Mouse (Mus musculus): Measurements from ENCODE around the gene Zfp398. TPM values are rescaled to one million over a fixed set of nuclear protein-coding genes. Genes with fewer than 3 reads are reported as not detected.
A peak's percentile ranks its signal among the peaks of the same experiment; 100 is the strongest.

The Zfp398 gene
- polyA plus RNA-seq (2015; fragmentation: Nextera tagmentation; extraction: Ambion mirVana): 13.1 and 14.7 TPM in 2 replicates

GRCm38 (mm10) chr6:47835482-47835983, at the start of gene Zfp398:
Gene Zfp398 (plus strand): TSS chr6:47835661.
- H3K4me3 ChIP-seq: peak within 1 kb of the TSS; percentile 94
- peak within 1 kb of the TSS; percentile 78 for H3K4me2 ChIP-seq
- peaks cover 19% of the 10 kb centered on the region for H3K4me1 ChIP-seq
- ATAC-seq: peak; percentile 96
- under 1% methylated on average over 45 of the region's 52 CpGs for WGBS
- no peaks in the 10 kb centered on the region for H3K9me3 ChIP-seq (replicated peaks)
- H3K36me3 ChIP-seq (ENCODE audit: poor library complexity, severe bottlenecking): 0 out of 2 replicates have a peak, but pooled peaks cover 7% of the 10 kb centered on the region
- no peaks in the 10 kb centered on the region for H3K27me3 ChIP-seq
- H3K9ac ChIP-seq: peak within 1 kb of the TSS; percentile 96
- peak within 1 kb of the TSS; percentile 97 for H3K27ac ChIP-seq

GRCm38 (mm10) chr6:47787941-47788736, 47.3 kb upstream of the Zfp398 start:
- WGBS: 2% methylated on average over 18 of the region's 18 CpGs
- H3K4me3 ChIP-seq: peak overlapping the region; percentile 47
- peak; percentile 94 for ATAC-seq
- H3K27ac ChIP-seq: peak overlapping the region; percentile 92
- peaks cover 5% of the 10 kb centered on the region for H3K4me1 ChIP-seq
- peak overlapping the region; percentile 80 for H3K9ac ChIP-seq
- H3K9me3 ChIP-seq (replicated peaks): no peaks in the 10 kb centered on the region
- H3K36me3 ChIP-seq (ENCODE audit: poor library complexity, severe bottlenecking): no peaks in the 10 kb centered on the region
- H3K4me2 ChIP-seq: peak overlapping the region; percentile 58
- H3K27me3 ChIP-seq: no peaks in the 10 kb centered on the region

- no peak for ATAC-seq
- Histone ChIP-seq H3K9me3 (replicated peaks) (no peaks in the 10 kb centered on the region), H3K27ac (peak overlapping the region; percentile 92), H3K9ac (peak overlapping the region; percentile 80), H3K36me3 (ENCODE audit: poor library complexity, severe bottlenecking) (no peaks in the 10 kb centered on the region), H3K27me3 (no peaks in the 10 kb centered on the region), H3K4me3 (peak overlapping the region; percentile 47), H3K4me1 (peaks cover 5% of the 10 kb centered on the region), H3K4me2 (peak overlapping the region; percentile 58)
- WGBS: 43% methylated on average over 3 of the region's 3 CpGs
Measured at GRCm38 (mm10) chr6:47788821-47789220, 46.6 kb upstream of the Zfp398 start.

- Histone ChIP-seq H3K4me2 (no peak overlapping the region), H3K9me3 (replicated peaks) (no peaks in the 10 kb centered on the region), H3K36me3 (ENCODE audit: poor library complexity, severe bottlenecking) (peaks cover 15% of the 10 kb centered on the region), H3K4me1 (peaks cover 8% of the 10 kb centered on the region), H3K27me3 (no peaks in the 10 kb centered on the region), H3K27ac (no peak overlapping the region), H3K9ac (no peak overlapping the region), H3K4me3 (no peak overlapping the region)
- 51% methylated on average over 2 of the region's 2 CpGs for WGBS
- no peak for ATAC-seq
Measured at GRCm38 (mm10) chr6:47790745-47791144, 44.7 kb upstream of the Zfp398 start.

GRCm38 (mm10) chr6:47792533-47792932, 42.9 kb upstream of the Zfp398 start:
- Histone ChIP-seq H3K27ac (no peak overlapping the region), H3K9me3 (replicated peaks) (no peaks in the 10 kb centered on the region), H3K36me3 (ENCODE audit: poor library complexity, severe bottlenecking) (peaks cover 31% of the 10 kb centered on the region), H3K4me3 (no peak overlapping the region), H3K9ac (no peak overlapping the region), H3K4me2 (no peak overlapping the region), H3K27me3 (no peaks in the 10 kb centered on the region), H3K4me1 (peaks cover 8% of the 10 kb centered on the region)
- ATAC-seq: no peak
- WGBS: 91% methylated on average over 2 of the region's 2 CpGs

- ATAC-seq: no peak
- Histone ChIP-seq H3K27me3 (no peaks in the 10 kb centered on the region), H3K36me3 (ENCODE audit: poor library complexity, severe bottlenecking) (peaks cover 39% of the 10 kb centered on the region), H3K9ac (no peak overlapping the region), H3K9me3 (replicated peaks) (no peaks in the 10 kb centered on the region), H3K4me3 (no peak overlapping the region), H3K27ac (no peak overlapping the region), H3K4me1 (peaks cover 8% of the 10 kb centered on the region), H3K4me2 (no peak overlapping the region)
- 83% methylated on average over 5 of the region's 5 CpGs for WGBS
Measured at GRCm38 (mm10) chr6:47793284-47793683, 42.2 kb upstream of the Zfp398 start.

- 0 out of 2 replicates have a peak, but pooled peaks have one; percentile 42 for ATAC-seq
Measured at GRCm38 (mm10) chr6:47794106-47794830, 41.2 kb upstream of the Zfp398 start.

GRCm38 (mm10) chr6:47799079-47799478, 36.4 kb upstream of the Zfp398 start:
- no peak overlapping the region for H3K4me2 ChIP-seq
- H3K4me1 ChIP-seq: 0 out of 2 replicates have a peak, but pooled peaks cover 3% of the 10 kb centered on the region
- ATAC-seq: peak; percentile 57; the same call in 1 of the 2 replicates
- H3K36me3 ChIP-seq (ENCODE audit: poor library complexity, severe bottlenecking): peaks cover 97% of the 10 kb centered on the region
- no peak overlapping the region for H3K9ac ChIP-seq
- no peak overlapping the region for H3K27ac ChIP-seq
- H3K27me3 ChIP-seq: no peaks in the 10 kb centered on the region
- WGBS: 51% methylated on average over 6 of the region's 6 CpGs
- no peaks in the 10 kb centered on the region for H3K9me3 ChIP-seq (replicated peaks)
- H3K4me3 ChIP-seq: no peak overlapping the region

More at GRCm38 (mm10) chr6:47794106-47794830, 41.2 kb upstream of the Zfp398 start:
- Histone ChIP-seq H3K27me3 (no peaks in the 10 kb centered on the region), H3K27ac (0 out of 2 replicates have a peak overlapping the region, but pooled peaks have one; percentile 21), H3K9me3 (replicated peaks) (no peaks in the 10 kb centered on the region), H3K4me3 (no peak overlapping the region), H3K9ac (no peak overlapping the region), H3K36me3 (ENCODE audit: poor library complexity, severe bottlenecking) (peaks cover 49% of the 10 kb centered on the region), H3K4me1 (0 out of 2 replicates have a peak, but pooled peaks cover 3% of the 10 kb centered on the region), H3K4me2 (no peak overlapping the region)
- WGBS: 55% methylated on average over 10 of the region's 10 CpGs

GRCm38 (mm10) chr6:47805520-47805919, 29.9 kb upstream of the Zfp398 start:
- no peaks in the 10 kb centered on the region for H3K27me3 ChIP-seq
- H3K4me3 ChIP-seq: no peak overlapping the region
- no peak overlapping the region for H3K4me2 ChIP-seq
- no peaks in the 10 kb centered on the region for H3K9me3 ChIP-seq (replicated peaks)
- H3K4me1 ChIP-seq: peaks cover 22% of the 10 kb centered on the region
- H3K9ac ChIP-seq: no peak overlapping the region
- 92% methylated on average over 2 of the region's 2 CpGs for WGBS
- H3K27ac ChIP-seq: no peak overlapping the region
- no peak for ATAC-seq
- H3K36me3 ChIP-seq (ENCODE audit: poor library complexity, severe bottlenecking): peaks cover 69% of the 10 kb centered on the region

- H3K9ac ChIP-seq: no peak overlapping the region
- H3K27me3 ChIP-seq: no peaks in the 10 kb centered on the region
- WGBS: 85% methylated on average over 2 of the region's 2 CpGs
- peaks cover 39% of the 10 kb centered on the region for H3K4me1 ChIP-seq
- H3K9me3 ChIP-seq (replicated peaks): no peaks in the 10 kb centered on the region
- peaks cover 50% of the 10 kb centered on the region for H3K36me3 ChIP-seq (ENCODE audit: poor library complexity, severe bottlenecking)
- H3K27ac ChIP-seq: no peak overlapping the region
- no peak overlapping the region for H3K4me3 ChIP-seq
- H3K4me2 ChIP-seq: no peak overlapping the region
- no peak for ATAC-seq
Measured at GRCm38 (mm10) chr6:47807419-47807818, 28.0 kb upstream of the Zfp398 start.

- Histone ChIP-seq H3K27me3 (no peaks in the 10 kb centered on the region), H3K9me3 (replicated peaks) (no peaks in the 10 kb centered on the region), H3K4me3 (no peak overlapping the region), H3K4me1 (peaks cover 39% of the 10 kb centered on the region), H3K9ac (no peak overlapping the region), H3K4me2 (no peak overlapping the region), H3K36me3 (ENCODE audit: poor library complexity, severe bottlenecking) (peaks cover 39% of the 10 kb centered on the region), H3K27ac (no peak overlapping the region)
- WGBS: 91% methylated on average over 5 of the region's 5 CpGs
- no peak for ATAC-seq
Measured at GRCm38 (mm10) chr6:47808545-47808944, 26.9 kb upstream of the Zfp398 start.

- peaks cover 34% of the 10 kb centered on the region for H3K36me3 ChIP-seq (ENCODE audit: poor library complexity, severe bottlenecking)
- no peak overlapping the region for H3K9ac ChIP-seq
- no peak for ATAC-seq
- peaks cover 42% of the 10 kb centered on the region for H3K4me1 ChIP-seq
- H3K4me2 ChIP-seq: no peak overlapping the region
- no peak overlapping the region for H3K27ac ChIP-seq
- no peaks in the 10 kb centered on the region for H3K27me3 ChIP-seq
- WGBS: 76% methylated on average over 4 of the region's 4 CpGs
- no peaks in the 10 kb centered on the region for H3K9me3 ChIP-seq (replicated peaks)
- H3K4me3 ChIP-seq: no peak overlapping the region
Measured at GRCm38 (mm10) chr6:47809053-47809452, 26.4 kb upstream of the Zfp398 start.

Measured in forebrain, embryonic 13.5 days (tissue).